Mouse (Mus musculus) liver, embryonic 15.5 days (tissue): ENCODE measurements around the gene Slc16a8. TPM values are rescaled to one million over a fixed set of nuclear protein-coding genes. Genes with fewer than 3 reads are reported as not detected.

Source experiments
- ATAC-seq: fragments of 200-750 bp; cut with Nextera tagmentation; 2 replicates; pipeline ENCODE4 v1.8.0; 2017; ENCODE audit warnings: moderate number of reproducible peaks, mild to moderate bottlenecking, moderate library complexity; ENCODE audit not compliant: insufficient read depth
- H3K27ac ChIP-seq: fragments of 300-500 bp; sonication (generic); replicated peaks from 2 replicates; pipeline ENCODE4 v1.5.1; 2015; ENCODE audit warnings: mild to moderate bottlenecking, inconsistent platforms
- H3K27me3 ChIP-seq: fragments of 300-500 bp; sonication (generic); 2 replicates; pipeline ENCODE4 v1.6.1; 2015; ENCODE audit warnings: mild to moderate bottlenecking, inconsistent platforms
- H3K36me3 ChIP-seq: fragments of 300-500 bp; sonication (generic); replicated peaks from 2 replicates; pipeline ENCODE4 v1.6.1; 2015; ENCODE audit warnings: moderate library complexity, mild to moderate bottlenecking, inconsistent platforms
- H3K4me1 ChIP-seq: fragments of 300-500 bp; sonication (generic); replicated peaks from 2 replicates; pipeline ENCODE4 v1.6.1; 2015; ENCODE audit warnings: inconsistent platforms
- H3K4me2 ChIP-seq: fragments of 300-500 bp; sonication (generic); 2 replicates; pipeline ENCODE4 v1.6.1; 2015; ENCODE audit warnings: moderate library complexity, mild to moderate bottlenecking, inconsistent platforms
- H3K4me3 ChIP-seq: fragments of 300-500 bp; sonication (generic); replicated peaks from 2 replicates; pipeline ENCODE4 v1.5.1; 2015; ENCODE audit warnings: mild to moderate bottlenecking, inconsistent platforms
- H3K9ac ChIP-seq: fragments of 300-500 bp; sonication (generic); 2 replicates; pipeline ENCODE4 v1.6.1; 2015; ENCODE audit warnings: moderate library complexity, mild to moderate bottlenecking, inconsistent platforms
- H3K9me3 ChIP-seq: fragments of 300-500 bp; sonication (generic); replicated peaks from 2 replicates; pipeline ENCODE4 v1.6.1; 2016; ENCODE audit warnings: inconsistent platforms
- WGBS: fragments of 180-500 bp; shearing (Covaris S2); methylation state at CpG from one replicate; pipeline ENCODE4 v1.1.7; 2015; ENCODE audit warnings: mixed read lengths; ENCODE audit not compliant: insufficient replicate concordance; 5-methylcytosine and 5-hydroxymethylcytosine counted together
- polyA plus RNA-seq: library from polyadenylated mRNA; unstranded; fragments of >200 nt; fragmentation: Nextera tagmentation; extraction: Ambion mirVana; gene quantifications from 2 replicates; pipeline ENCODE4 v1.2.1, GENCODE M21; 2015

Gene Slc16a8
- not detected in 2 replicates for polyA plus RNA-seq

DNA sequence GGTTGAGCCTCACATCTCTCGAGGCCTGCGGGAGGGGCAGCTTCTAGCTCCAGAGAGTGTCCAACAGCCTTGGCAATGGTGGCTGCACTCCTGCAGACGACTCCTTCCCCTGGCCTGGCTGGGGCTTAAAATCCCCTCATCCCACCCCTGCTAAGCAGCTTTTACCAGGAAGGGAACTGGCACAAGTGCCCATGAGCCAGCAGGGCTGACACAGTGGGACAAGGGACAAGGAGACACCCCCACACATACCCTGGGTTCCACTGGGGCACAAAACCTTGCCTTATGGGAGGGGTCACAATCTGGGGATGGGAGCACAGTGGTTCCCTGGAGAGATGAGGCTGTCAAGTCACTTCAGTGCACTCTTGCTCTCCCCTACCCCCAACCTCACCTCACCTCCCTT lies at the start of gene Slc16a8:
TSS of gene Slc16a8 (minus strand) at position 101 of the 400 bp plus-strand sequence.
- 25% methylated on average over 3 of the region's 3 CpGs for WGBS
- peaks cover 70% of the 10 kb centered on the region for H3K27me3 ChIP-seq
- no peaks in the 10 kb centered on the region for H3K36me3 ChIP-seq
- H3K9ac ChIP-seq = no peak within 1 kb of the TSS
- H3K4me3 ChIP-seq = no peak within 1 kb of the TSS
- no peak within 1 kb of the TSS for H3K4me2 ChIP-seq
- H3K4me1 ChIP-seq = peaks cover 10% of the 10 kb centered on the region
- H3K9me3 ChIP-seq = no peaks in the 10 kb centered on the region
- ATAC-seq = no peak
- H3K27ac ChIP-seq = no peak within 1 kb of the TSS

DNA sequence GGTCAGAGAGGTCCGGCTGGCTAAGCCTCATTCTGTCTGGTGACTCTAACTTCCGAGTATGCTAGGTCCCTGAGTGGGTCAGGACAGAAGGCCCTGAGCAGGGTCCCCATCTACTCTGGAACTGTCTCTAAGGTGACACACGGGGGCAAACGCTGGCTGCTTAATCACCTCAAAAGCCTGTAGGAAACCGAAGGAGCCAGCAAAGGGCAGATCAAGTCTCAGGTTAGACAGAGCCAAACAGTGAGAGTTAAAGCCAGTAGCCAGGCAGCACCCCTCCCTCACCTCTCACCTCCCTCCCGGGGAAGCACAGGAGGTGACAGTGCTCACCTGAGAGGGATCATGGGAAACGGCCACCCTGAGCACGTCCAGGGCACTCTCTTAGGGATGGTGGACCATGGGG lies 49.2 kb upstream of the Slc16a8 start:
- H3K9me3 ChIP-seq = no peaks in the 10 kb centered on the region
- no peak overlapping the region for H3K4me3 ChIP-seq
- no peaks in the 10 kb centered on the region; the same call in 1 of the 2 replicates for H3K4me1 ChIP-seq
- H3K27ac ChIP-seq = no peak overlapping the region
- WGBS = 69% methylated on average over 8 of the region's 8 CpGs
- no peak overlapping the region for H3K9ac ChIP-seq
- peaks cover 24% of the 10 kb centered on the region for H3K36me3 ChIP-seq
- no peaks in the 10 kb centered on the region for H3K27me3 ChIP-seq
- no peak for ATAC-seq
- H3K4me2 ChIP-seq = no peak overlapping the region

DNA sequence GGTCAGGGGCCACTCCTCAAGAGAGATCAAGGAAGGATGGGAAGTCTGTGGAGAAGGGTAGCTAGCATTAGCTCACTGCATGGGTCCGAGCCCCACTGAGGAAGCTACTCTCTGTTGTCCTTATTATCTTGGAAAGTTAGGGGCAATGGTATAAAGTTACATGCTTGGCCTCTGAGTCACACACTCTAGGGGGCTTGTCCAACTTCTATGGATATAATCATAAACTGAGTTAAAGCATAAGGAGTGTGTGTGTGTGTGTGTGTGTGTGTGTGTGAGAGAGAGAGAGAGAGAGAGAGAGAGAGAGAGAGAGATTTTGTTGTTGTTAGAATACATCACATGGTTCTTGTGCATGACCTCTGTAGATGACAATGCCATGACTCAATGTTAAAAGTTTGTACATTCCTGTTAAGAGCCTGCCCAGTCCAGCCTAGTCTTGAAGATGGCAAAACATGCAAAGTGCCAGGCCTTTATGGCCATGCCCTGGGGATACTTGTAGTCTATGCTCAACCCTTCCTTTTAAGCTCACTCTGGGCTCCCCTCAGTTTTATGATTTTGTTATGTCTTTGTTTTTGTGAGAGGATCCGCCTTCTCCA lies 45.1 kb upstream of the Slc16a8 start:
- no peaks in the 10 kb centered on the region for H3K9me3 ChIP-seq
- no peak overlapping the region for H3K4me3 ChIP-seq
- no peak overlapping the region for H3K9ac ChIP-seq
- no peaks in the 10 kb centered on the region for H3K27me3 ChIP-seq
- no peak overlapping the region for H3K27ac ChIP-seq
- H3K4me2 ChIP-seq = no peak overlapping the region
- no peaks in the 10 kb centered on the region; the same call in 1 of the 2 replicates for H3K4me1 ChIP-seq
- ATAC-seq = no peak
- WGBS = 81% methylated on average over 2 of the region's 2 CpGs
- 0 out of 2 replicates have a peak, but pooled peaks cover 10% of the 10 kb centered on the region for H3K36me3 ChIP-seq

DNA sequence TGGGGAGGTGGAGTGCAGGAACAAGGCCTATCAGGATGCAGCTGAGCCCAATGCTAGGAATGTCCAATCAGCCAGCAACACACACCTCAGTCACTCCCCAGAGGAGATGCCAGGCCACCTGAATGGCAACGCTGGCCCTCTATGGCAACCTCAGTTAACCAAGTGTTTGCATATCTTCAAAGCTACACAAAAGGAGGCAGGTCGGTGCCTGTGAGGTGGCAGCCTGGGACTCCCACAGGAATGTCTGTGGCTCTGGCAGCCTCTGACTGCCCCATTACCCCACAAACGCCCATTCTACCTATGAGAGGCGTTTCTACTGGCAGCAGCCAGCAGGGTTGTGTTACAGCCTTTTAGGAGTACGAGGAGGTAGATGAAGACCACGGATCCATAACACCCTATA lies 44.0 kb upstream of the Slc16a8 start:
- Histone ChIP-seq H3K4me3 (no peak overlapping the region), H3K4me2 (no peak overlapping the region), H3K27me3 (no peaks in the 10 kb centered on the region), H3K9me3 (no peaks in the 10 kb centered on the region), H3K36me3 (peaks cover 10% of the 10 kb centered on the region; the same call in 1 of the 2 replicates), H3K4me1 (no peaks in the 10 kb centered on the region; the same call in 1 of the 2 replicates), H3K27ac (no peak overlapping the region), H3K9ac (no peak overlapping the region)
- 79% methylated on average over 6 of the region's 6 CpGs for WGBS
- no peak for ATAC-seq

DNA sequence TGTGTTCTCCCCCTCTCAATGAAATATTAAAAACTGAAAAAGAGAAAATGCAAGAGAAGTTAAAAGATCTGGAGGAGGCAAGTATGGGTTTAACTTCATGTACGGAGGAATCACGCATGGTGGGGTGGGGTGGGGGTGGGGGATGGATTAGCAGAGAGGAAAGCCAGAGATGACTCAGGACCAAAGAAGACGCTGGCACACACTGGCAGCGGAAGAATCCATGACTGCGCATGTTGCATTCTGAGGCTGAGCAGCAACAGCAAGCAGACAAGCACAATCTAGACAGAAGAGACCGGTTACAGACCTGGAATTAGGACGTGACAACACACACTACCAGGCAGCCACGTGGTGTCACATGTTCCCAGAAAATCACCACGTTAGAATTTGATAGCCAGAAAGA lies 38.2 kb upstream of the Slc16a8 start:
- 71% methylated on average over 9 of the region's 9 CpGs for WGBS
- Histone ChIP-seq H3K9ac (no peak overlapping the region), H3K27me3 (no peaks in the 10 kb centered on the region), H3K36me3 (peaks cover 21% of the 10 kb centered on the region; the same call in 1 of the 2 replicates), H3K9me3 (no peaks in the 10 kb centered on the region), H3K27ac (no peak overlapping the region), H3K4me3 (no peak overlapping the region), H3K4me1 (no peaks in the 10 kb centered on the region), H3K4me2 (no peak overlapping the region)
- no peak for ATAC-seq

DNA sequence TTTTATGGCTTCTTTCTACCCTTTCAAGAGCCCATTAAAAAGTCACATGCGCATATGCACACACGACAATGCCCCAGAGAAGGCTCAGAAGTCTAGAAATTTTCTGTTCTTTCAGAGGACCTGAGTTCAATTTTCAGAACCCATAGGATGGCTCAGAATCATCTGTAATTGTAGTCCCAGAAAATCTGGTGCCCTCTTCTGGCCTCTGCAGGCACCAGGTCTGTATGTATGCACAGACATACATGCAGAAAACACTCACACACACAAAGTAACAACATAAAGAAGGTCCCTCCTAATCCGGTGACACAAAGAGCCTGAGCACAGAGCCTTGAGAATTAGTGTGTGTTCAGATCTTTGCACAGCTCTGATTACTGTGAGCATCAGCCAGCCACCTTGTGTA lies 35.8 kb upstream of the Slc16a8 start:
- Histone ChIP-seq H3K36me3 (peaks cover 12% of the 10 kb centered on the region; the same call in 1 of the 2 replicates), H3K4me2 (no peak overlapping the region), H3K9ac (no peak overlapping the region)

DNA sequence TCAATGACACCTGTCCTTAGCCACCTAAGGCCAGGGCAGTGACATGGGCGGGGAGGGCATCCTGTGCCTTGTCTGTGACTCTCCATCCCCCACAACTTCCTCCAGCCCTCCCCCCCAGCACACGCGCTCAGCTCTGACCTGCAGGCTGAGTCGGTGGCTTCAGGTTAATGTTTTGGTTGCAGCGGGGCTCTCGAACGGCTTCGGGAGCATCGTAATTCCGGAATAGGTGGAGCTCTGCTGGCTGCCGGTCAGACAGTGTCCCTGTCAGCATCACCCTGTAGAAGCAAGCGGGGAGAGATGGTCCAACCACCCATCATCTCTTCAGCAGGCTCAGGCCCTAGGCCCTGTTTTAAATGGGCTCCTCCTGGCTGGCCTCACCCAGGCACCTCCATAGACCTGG lies 34.9 kb upstream of the Slc16a8 start:
- no peaks in the 10 kb centered on the region for H3K9me3 ChIP-seq
- H3K27ac ChIP-seq = no peak overlapping the region
- no peak overlapping the region for H3K4me2 ChIP-seq
- H3K4me1 ChIP-seq = peaks cover 4% of the 10 kb centered on the region; the same call in 1 of the 2 replicates
- H3K9ac ChIP-seq = no peak overlapping the region
- ATAC-seq = no peak
- peaks cover 12% of the 10 kb centered on the region; the same call in 1 of the 2 replicates for H3K36me3 ChIP-seq
- H3K4me3 ChIP-seq = no peak overlapping the region
- WGBS = 84% methylated on average over 12 of the region's 12 CpGs
- no peaks in the 10 kb centered on the region for H3K27me3 ChIP-seq

More for the DNA sequence above, 35.8 kb upstream of the Slc16a8 start:
- H3K4me3 ChIP-seq = no peak overlapping the region
- H3K4me1 ChIP-seq = peaks cover 4% of the 10 kb centered on the region; the same call in 1 of the 2 replicates
- WGBS = 73% methylated on average over 3 of the region's 3 CpGs
- no peaks in the 10 kb centered on the region for H3K9me3 ChIP-seq
- H3K27ac ChIP-seq = no peak overlapping the region
- no peak for ATAC-seq
- H3K27me3 ChIP-seq = no peaks in the 10 kb centered on the region

DNA sequence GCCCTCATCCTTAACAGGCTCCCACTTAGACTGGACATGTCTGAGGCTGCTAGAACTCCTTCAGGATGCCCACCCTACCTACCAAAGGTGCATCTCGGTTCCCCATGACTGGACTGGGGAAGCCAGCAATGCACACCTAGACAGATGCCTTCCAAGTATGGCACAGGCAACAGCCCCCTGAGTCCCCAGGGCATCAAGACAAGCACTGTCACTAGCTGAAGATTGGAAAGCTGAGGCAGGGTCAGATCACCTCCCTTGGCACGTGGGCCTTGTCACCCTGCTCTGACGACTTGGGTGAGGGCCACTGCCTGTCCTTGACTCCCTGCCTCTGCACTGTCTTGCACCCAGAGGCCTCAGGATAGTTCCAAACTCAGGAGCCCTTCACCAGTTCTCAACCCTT lies 33.8 kb upstream of the Slc16a8 start:
- H3K27ac ChIP-seq = no peak overlapping the region
- no peaks in the 10 kb centered on the region for H3K27me3 ChIP-seq
- no peak overlapping the region for H3K9ac ChIP-seq
- H3K9me3 ChIP-seq = no peaks in the 10 kb centered on the region
- WGBS = 55% methylated on average over 3 of the region's 3 CpGs
- no peak for ATAC-seq
- H3K36me3 ChIP-seq = 0 out of 2 replicates have a peak, but pooled peaks cover 12% of the 10 kb centered on the region
- no peak overlapping the region for H3K4me3 ChIP-seq
- H3K4me2 ChIP-seq = no peak overlapping the region
- H3K4me1 ChIP-seq = peaks cover 12% of the 10 kb centered on the region

DNA sequence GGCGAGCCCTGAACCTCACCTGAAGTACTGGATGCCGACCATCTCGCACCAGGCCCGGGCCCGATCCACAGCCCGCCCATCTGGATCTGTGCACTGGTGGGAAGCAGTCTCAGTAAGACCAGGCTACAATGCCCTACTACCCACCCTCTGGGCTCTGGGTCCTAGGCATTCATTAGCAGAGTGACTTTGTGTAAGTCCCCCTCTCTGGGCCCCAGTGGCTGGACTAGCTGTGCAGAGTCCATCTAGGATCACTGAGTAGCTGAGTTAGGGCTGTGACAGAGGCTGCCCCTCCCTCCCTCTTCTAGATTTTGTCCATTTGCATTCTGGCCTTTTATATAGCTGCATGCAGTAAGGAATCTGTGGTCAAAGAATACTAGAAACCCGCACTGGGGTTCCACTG lies 32.5 kb upstream of the Slc16a8 start:
- H3K27ac ChIP-seq = no peak overlapping the region
- H3K9ac ChIP-seq = no peak overlapping the region
- no peaks in the 10 kb centered on the region for H3K9me3 ChIP-seq
- no peak for ATAC-seq
- H3K36me3 ChIP-seq = 0 out of 2 replicates have a peak, but pooled peaks cover 12% of the 10 kb centered on the region
- 77% methylated on average over 7 of the region's 7 CpGs for WGBS
- peaks cover 19% of the 10 kb centered on the region for H3K4me1 ChIP-seq
- no peak overlapping the region for H3K4me2 ChIP-seq
- H3K27me3 ChIP-seq = no peaks in the 10 kb centered on the region
- no peak overlapping the region for H3K4me3 ChIP-seq

DNA sequence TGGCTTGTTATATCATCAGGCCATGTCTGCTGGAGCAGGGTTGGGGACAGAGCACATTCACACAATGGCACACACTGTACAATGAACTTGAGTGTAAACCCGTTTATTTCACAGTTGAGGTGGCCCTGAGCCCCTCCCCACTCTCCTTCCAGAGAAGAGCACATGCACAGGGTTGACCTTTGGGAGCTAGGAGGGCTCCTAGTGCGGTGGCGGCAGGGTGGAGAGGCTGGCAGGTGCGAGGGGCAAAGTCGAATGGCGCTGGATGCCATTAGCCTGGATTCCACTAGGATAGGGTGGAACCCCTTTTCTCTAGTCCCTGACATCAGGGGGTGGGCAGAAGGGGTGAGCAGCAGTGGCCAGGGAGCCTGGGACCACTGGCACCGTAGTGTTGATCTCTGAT lies 31.6 kb upstream of the Slc16a8 start:
- Histone ChIP-seq H3K4me1 (peaks cover 27% of the 10 kb centered on the region), H3K36me3 (0 out of 2 replicates have a peak, but pooled peaks cover 12% of the 10 kb centered on the region), H3K4me2 (no peak overlapping the region), H3K9ac (no peak overlapping the region), H3K9me3 (no peaks in the 10 kb centered on the region), H3K4me3 (no peak overlapping the region), H3K27ac (no peak overlapping the region), H3K27me3 (no peaks in the 10 kb centered on the region)
- ATAC-seq = no peak
- 70% methylated on average over 7 of the region's 7 CpGs for WGBS

DNA sequence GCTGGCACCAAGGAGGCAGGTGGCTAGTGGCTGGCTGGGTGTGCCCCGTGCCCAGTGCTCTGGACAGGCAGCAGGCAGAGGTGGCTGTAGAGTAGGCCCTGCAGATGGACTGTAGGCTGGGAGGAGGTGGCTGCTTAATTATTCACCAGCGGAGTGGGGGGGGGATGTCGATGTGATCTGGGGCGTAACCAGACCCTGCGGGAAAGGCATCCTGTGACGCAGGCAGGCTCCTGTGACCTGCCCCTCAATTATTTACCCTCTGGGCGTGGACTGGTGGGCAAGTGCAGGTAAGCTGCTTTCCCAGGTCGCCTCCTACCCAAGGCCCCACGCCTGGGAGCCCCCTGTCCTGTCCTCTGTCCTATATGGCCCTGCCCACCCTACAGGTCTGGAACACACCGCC lies 30.8 kb upstream of the Slc16a8 start, which contains the start of gene Baiap2l2:
TSS of gene Baiap2l2 (minus strand) at position 139 of the 400 bp plus-strand sequence.
- H3K9ac ChIP-seq = no peak within 1 kb of the TSS
- 0 out of 2 replicates have a peak, but pooled peaks cover 12% of the 10 kb centered on the region for H3K36me3 ChIP-seq
- ATAC-seq = peak; percentile 25; the same call in 1 of the 2 replicates
- peaks cover 34% of the 10 kb centered on the region for H3K4me1 ChIP-seq
- no peak within 1 kb of the TSS; the same call in 1 of the 2 replicates for H3K27ac ChIP-seq
- H3K4me3 ChIP-seq = peak within 1 kb of the TSS; percentile 12; the same call in 1 of the 2 replicates
- no peaks in the 10 kb centered on the region for H3K9me3 ChIP-seq
- WGBS = 57% methylated on average over 10 of the region's 10 CpGs
- H3K4me2 ChIP-seq = peak within 1 kb of the TSS; percentile 29; the same call in 1 of the 2 replicates
- no peaks in the 10 kb centered on the region for H3K27me3 ChIP-seq
